Mouse (Mus musculus) limb, embryonic 11.5 days (tissue): ENCODE results near the gene Evx2. TPM values are rescaled to one million over a fixed set of nuclear protein-coding genes. Genes with fewer than 3 reads are reported as not detected.
A peak's percentile ranks its signal among the peaks of the same experiment; 100 is the strongest.

ENCODE experiments used
- ATAC-seq: fragments of 200-750 bp; cut with Nextera tagmentation; 2 replicates; pipeline ENCODE4 v1.8.0; 2017; ENCODE audit warnings: low read depth; ENCODE audit not compliant: insufficient number of reproducible peaks, low FRiP score, low TSS enrichment
- DNase-seq: peaks from one replicate; pipeline ENCODE4 v3.0.0-alpha.2; 2015; ENCODE audit warnings: low spot score
- H3K27ac ChIP-seq: fragments of 300-500 bp; sonication (generic); replicated peaks from 2 replicates; pipeline ENCODE4 v1.5.1; 2014; ENCODE audit warnings: low read depth, mild to moderate bottlenecking, low read length
- H3K27me3 ChIP-seq: fragments of 300-500 bp; sonication (generic); 2 replicates; pipeline ENCODE4 v1.6.1; 2014; ENCODE audit warnings: mild to moderate bottlenecking, low read length, mixed read lengths; ENCODE audit not compliant: control insufficient read depth, insufficient read depth
- H3K36me3 ChIP-seq: fragments of 300-500 bp; sonication (generic); 2 replicates; pipeline ENCODE4 v1.6.1; 2014; ENCODE audit warnings: mild to moderate bottlenecking, low read length, moderate library complexity, mixed read lengths; ENCODE audit not compliant: control insufficient read depth, insufficient read depth
- H3K4me1 ChIP-seq: fragments of 300-500 bp; sonication (generic); 2 replicates; pipeline ENCODE4 v1.6.1; 2014; ENCODE audit warnings: low read length, mixed read lengths; ENCODE audit not compliant: control insufficient read depth, insufficient read depth
- H3K4me2 ChIP-seq: fragments of 300-500 bp; sonication (generic); 2 replicates; pipeline ENCODE4 v1.6.1; 2014; ENCODE audit warnings: low read depth, mild to moderate bottlenecking, moderate library complexity; ENCODE audit not compliant: severe bottlenecking
- H3K4me3 ChIP-seq: fragments of 300-500 bp; sonication (generic); 2 replicates; pipeline ENCODE4 v1.5.1; 2014; ENCODE audit warnings: low read depth, low read length
- H3K9ac ChIP-seq: fragments of 300-500 bp; sonication (generic); 2 replicates; pipeline ENCODE4 v1.6.1; 2014; ENCODE audit warnings: mild to moderate bottlenecking, low read length
- H3K9me3 ChIP-seq: fragments of 300-500 bp; sonication (generic); 2 replicates; pipeline ENCODE4 v1.6.1; 2016; ENCODE audit warnings: low read length; ENCODE audit not compliant: control insufficient read depth
- WGBS: fragments of 180-500 bp; shearing (Covaris S2); extraction: QIAGEN DNeasy Blood & Tissue Kit; methylation state at CpG from one replicate; pipeline ENCODE4 v1.1.7; 2014; 5-methylcytosine and 5-hydroxymethylcytosine counted together
- polyA plus RNA-seq: library from polyadenylated mRNA; unstranded; fragments of >200 nt; fragmentation: Nextera tagmentation; extraction: Ambion mirVana; gene quantifications from 2 replicates; pipeline ENCODE4 v1.2.1, GENCODE M21; 2014

Gene Evx2
- polyA plus RNA-seq = 3.3 and 3.8 TPM in 2 replicates

- Histone ChIP-seq H3K9me3 (no peaks in the 10 kb centered on the region), H3K9ac (peak within 1 kb of the TSS; percentile 81), H3K36me3 (no peaks in the 10 kb centered on the region), H3K27ac (peak within 1 kb of the TSS; percentile 68), H3K4me2 (peak within 1 kb of the TSS; percentile 34), H3K4me3 (peak within 1 kb of the TSS; percentile 38), H3K27me3 (peaks cover 65% of the 10 kb centered on the region), H3K4me1 (peaks cover 13% of the 10 kb centered on the region)
- DNase-seq (peak; percentile 73), ATAC-seq (no peak)
- WGBS = under 1% methylated on average over 28 of the region's 28 CpGs
These were observed at the start of gene Evx2 for GRCm38 (mm10) chr2:74659507-74660005. Gene Evx2, minus strand, starts transcription at chr2:74659557.

DNA sequence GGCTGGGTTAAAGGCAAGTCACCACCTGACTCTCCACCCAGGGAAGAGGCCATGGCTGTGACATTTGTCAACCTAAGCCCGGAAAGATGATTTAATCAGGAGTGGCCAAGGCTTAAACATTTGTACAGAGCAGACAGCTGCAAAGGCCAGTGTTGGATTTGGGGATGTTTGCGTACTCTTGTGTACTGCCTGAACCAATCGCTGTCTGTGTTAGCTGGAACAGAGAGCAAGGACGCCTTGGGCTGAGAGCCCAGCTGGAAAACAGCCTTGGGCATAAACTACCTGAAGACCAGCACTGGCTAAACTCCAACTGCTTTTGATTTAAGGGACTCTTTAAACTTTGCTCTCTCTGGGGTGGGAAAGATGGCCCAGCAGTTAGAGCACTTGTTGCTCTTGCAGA is 49.3 kb upstream of the Evx2 start:
- no peak for ATAC-seq
- H3K4me2 ChIP-seq = peak overlapping the region; percentile 92
- H3K27me3 ChIP-seq = no peaks in the 10 kb centered on the region
- H3K9me3 ChIP-seq = no peaks in the 10 kb centered on the region
- H3K9ac ChIP-seq = peak overlapping the region; percentile 17; the same call in 1 of the 2 replicates
- peaks cover 20% of the 10 kb centered on the region for H3K4me1 ChIP-seq
- peak; percentile 44 for DNase-seq
- no peak overlapping the region for H3K27ac ChIP-seq
- no peak overlapping the region for H3K4me3 ChIP-seq
- WGBS = 8% methylated on average over 4 of the region's 4 CpGs
- H3K36me3 ChIP-seq = no peaks in the 10 kb centered on the region

DNA sequence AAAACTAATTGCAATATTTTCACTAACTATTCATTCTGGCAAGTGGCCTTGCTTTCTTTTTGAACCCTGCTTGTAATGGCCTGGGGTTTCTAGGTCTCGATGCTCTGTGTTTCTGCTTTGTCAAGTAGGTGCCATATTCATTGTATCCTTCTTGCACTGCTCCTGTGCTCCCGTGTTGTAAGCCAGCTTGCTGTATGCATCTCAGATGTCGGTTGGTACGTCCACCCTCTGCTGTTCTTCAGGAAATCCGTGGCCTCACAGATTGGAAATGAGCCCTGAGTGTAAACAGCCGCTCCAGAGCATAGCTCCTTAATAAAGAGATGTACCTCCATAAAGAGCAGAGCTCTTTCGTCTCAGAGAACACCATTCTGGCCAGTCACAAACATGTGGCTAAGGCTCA is 48.2 kb upstream of the Evx2 start:
- H3K4me1 ChIP-seq = peaks cover 22% of the 10 kb centered on the region
- ATAC-seq (no peak), DNase-seq (peak; percentile 47)
- WGBS = 5% methylated on average over 7 of the region's 7 CpGs
- H3K9me3 ChIP-seq = no peaks in the 10 kb centered on the region
- peak overlapping the region; percentile 10 for H3K4me3 ChIP-seq
- no peaks in the 10 kb centered on the region for H3K36me3 ChIP-seq
- no peaks in the 10 kb centered on the region for H3K27me3 ChIP-seq
- peak overlapping the region; percentile 92; the same call in 1 of the 2 replicates for H3K4me2 ChIP-seq
- no peak overlapping the region for H3K27ac ChIP-seq
- no peak overlapping the region; the same call in 1 of the 2 replicates for H3K9ac ChIP-seq

- peak overlapping the region; percentile 92 for H3K4me2 ChIP-seq
- WGBS = 1% methylated on average over 13 of the region's 13 CpGs
- DNase-seq = peak; percentile 50
- H3K9me3 ChIP-seq = no peaks in the 10 kb centered on the region
- peak overlapping the region; percentile 18; the same call in 1 of the 2 replicates for H3K27ac ChIP-seq
- H3K27me3 ChIP-seq = no peaks in the 10 kb centered on the region
- peak overlapping the region; percentile 96 for H3K9ac ChIP-seq
- no peak for ATAC-seq
- H3K36me3 ChIP-seq = no peaks in the 10 kb centered on the region
- peak overlapping the region; percentile 55 for H3K4me3 ChIP-seq
- peaks cover 22% of the 10 kb centered on the region for H3K4me1 ChIP-seq
These were observed 47.1 kb upstream of the Evx2 start for GRCm38 (mm10) chr2:74706393-74706960.

GRCm38 (mm10) chr2:74705467-74706089 is 46.2 kb upstream of the Evx2 start:
- ATAC-seq (0 out of 2 replicates have a peak, but pooled peaks have one; percentile 5), DNase-seq (peak; percentile 83)
- Histone ChIP-seq H3K4me3 (peak overlapping the region; percentile 55), H3K27me3 (no peaks in the 10 kb centered on the region), H3K9ac (peak overlapping the region; percentile 96), H3K4me2 (peak overlapping the region; percentile 92), H3K27ac (peak overlapping the region; percentile 99), H3K9me3 (no peaks in the 10 kb centered on the region), H3K36me3 (no peaks in the 10 kb centered on the region), H3K4me1 (peaks cover 28% of the 10 kb centered on the region)
- under 1% methylated on average over 74 of the region's 85 CpGs for WGBS

- H3K27me3 ChIP-seq = no peaks in the 10 kb centered on the region
- H3K9me3 ChIP-seq = no peaks in the 10 kb centered on the region
- peak overlapping the region; percentile 99 for H3K27ac ChIP-seq
- H3K4me3 ChIP-seq = peak overlapping the region; percentile 55
- 1% methylated on average over 45 of the region's 66 CpGs for WGBS
- H3K36me3 ChIP-seq = no peaks in the 10 kb centered on the region
- ATAC-seq = 0 out of 2 replicates have a peak, but pooled peaks have one; percentile 7
- peak overlapping the region; percentile 92 for H3K4me2 ChIP-seq
- H3K9ac ChIP-seq = peak overlapping the region; percentile 96
- H3K4me1 ChIP-seq = peaks cover 30% of the 10 kb centered on the region
- no peak for DNase-seq
These were observed 45.7 kb upstream of the Evx2 start for GRCm38 (mm10) chr2:74704999-74705466.

GRCm38 (mm10) chr2:74704393-74704998 is 45.1 kb upstream of the Evx2 start, which contains the start of gene Hoxd8:
Gene Hoxd8, plus strand, starts transcription at chr2:74704615.
- WGBS = under 1% methylated on average over 40 of the region's 52 CpGs
- ATAC-seq (0 out of 2 replicates have a peak, but pooled peaks have one; percentile 18), DNase-seq (peak; percentile 88)
- H3K36me3 ChIP-seq = no peaks in the 10 kb centered on the region
- peak within 1 kb of the TSS; percentile 55 for H3K4me3 ChIP-seq
- H3K27me3 ChIP-seq = no peaks in the 10 kb centered on the region
- peak within 1 kb of the TSS; percentile 92 for H3K4me2 ChIP-seq
- no peaks in the 10 kb centered on the region for H3K9me3 ChIP-seq
- peak within 1 kb of the TSS; percentile 99 for H3K27ac ChIP-seq
- peaks cover 31% of the 10 kb centered on the region for H3K4me1 ChIP-seq
- peak within 1 kb of the TSS; percentile 96 for H3K9ac ChIP-seq

DNA sequence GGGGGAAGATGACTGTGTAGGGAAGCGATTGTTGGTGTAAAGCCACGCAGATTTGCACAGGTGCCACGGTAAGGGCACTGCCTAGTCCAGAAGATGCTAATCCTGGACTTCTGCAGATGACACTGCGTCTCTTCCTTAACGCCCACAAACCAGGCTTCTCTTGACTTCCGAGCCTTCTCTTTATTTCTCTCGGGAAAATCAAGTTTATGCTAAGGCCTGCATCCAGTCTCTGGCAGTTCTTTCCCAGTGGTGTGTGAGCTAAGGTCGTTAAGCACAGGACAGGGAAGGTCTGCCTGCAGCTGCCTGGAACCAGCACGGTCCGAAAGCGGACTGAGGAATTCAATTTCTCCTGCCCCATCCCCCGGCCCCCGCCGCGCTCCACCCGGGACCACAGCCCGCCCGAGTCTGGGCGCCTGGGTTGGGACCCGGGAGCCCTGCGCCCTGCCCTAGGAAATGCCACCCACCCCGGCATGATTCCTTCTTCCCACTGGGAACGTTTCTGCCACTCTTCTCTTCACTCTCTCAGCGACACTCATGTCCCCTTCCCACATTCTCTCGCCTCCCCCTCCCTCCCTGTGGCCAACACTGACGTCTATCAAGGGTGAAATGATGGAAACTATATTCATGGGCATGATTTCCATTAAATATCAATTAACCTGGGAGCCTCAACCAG is 44.5 kb upstream of the Evx2 start:
- WGBS = 1% methylated on average over 26 of the region's 26 CpGs
- Histone ChIP-seq H3K27ac (peak overlapping the region; percentile 99), H3K9ac (peak overlapping the region; percentile 96), H3K27me3 (no peaks in the 10 kb centered on the region), H3K4me1 (peaks cover 33% of the 10 kb centered on the region), H3K36me3 (no peaks in the 10 kb centered on the region), H3K9me3 (no peaks in the 10 kb centered on the region), H3K4me3 (peak overlapping the region; percentile 55), H3K4me2 (peak overlapping the region; percentile 92)
- ATAC-seq (no peak), DNase-seq (peak; percentile 66)
